Mouse (Mus musculus) MEL (cell line): Measurements from ENCODE around the gene Muc13. TPM values are rescaled to one million over a fixed set of nuclear protein-coding genes. Genes with fewer than 3 reads are reported as not detected.
A peak's percentile ranks its signal among the peaks of the same experiment; 100 is the strongest.

ENCODE experiments used
- DNase-seq: peaks from one replicate; pipeline ENCODE4 v3.0.0; 2011; ENCODE audit warnings: low read depth, low spot score
- H3K27ac ChIP-seq: 2 replicates; pipeline ENCODE4 v1.5.1; 2012; ENCODE audit warnings: low read depth, mild to moderate bottlenecking, control low read depth, low read length, moderate library complexity; ENCODE audit not compliant: control insufficient read depth
- H3K27me3 ChIP-seq, 2 experiments: fragments of 150-350 bp in 1 of 2; sonication (generic) in 1 of 2; 2 replicates each; pipeline ENCODE4 v1.6.1; 2012; ENCODE audit warnings: low read length in 2 of 2, mild to moderate bottlenecking in 2 of 2, improper control_type of control experiment in 1 of 2, moderate library complexity in 1 of 2; ENCODE audit not compliant: insufficient read depth in 2 of 2, control insufficient read depth in 1 of 2
- H3K36me3 ChIP-seq, 2 experiments: 2 replicates each; pipeline ENCODE4 v1.6.1; 2012 to 2014; ENCODE audit warnings: low read length in 2 of 2, improper control_type of control experiment in 1 of 2, inconsistent platforms in 1 of 2, mild to moderate bottlenecking in 1 of 2; ENCODE audit not compliant: insufficient read depth in 2 of 2, control insufficient read depth in 1 of 2
- H3K4me1 ChIP-seq, 2 experiments: fragments of 150-350 bp in 1 of 2; sonication (generic) in 1 of 2; 2 replicates each; pipeline ENCODE4 v1.6.1; 2012; ENCODE audit warnings: low read length in 2 of 2, improper control_type of control experiment in 1 of 2, mild to moderate bottlenecking in 1 of 2; ENCODE audit not compliant: insufficient read depth in 2 of 2, control insufficient read depth in 1 of 2
- H3K4me3 ChIP-seq, 2 experiments: fragments of 150-350 bp in 1 of 2; sonication (generic) in 1 of 2; 2 replicates each; pipeline ENCODE4 v1.5.1; 2012; ENCODE audit warnings: low read depth in 2 of 2, low read length in 2 of 2, mild to moderate bottlenecking in 2 of 2, moderate library complexity in 2 of 2, control low read depth in 1 of 2, improper control_type of control experiment in 1 of 2; ENCODE audit not compliant: control insufficient read depth in 1 of 2, insufficient read depth in 1 of 2
- H3K79me2 ChIP-seq: 2 replicates; pipeline ENCODE4 v1.6.1; 2012; ENCODE audit warnings: mild to moderate bottlenecking, low read length, moderate library complexity; ENCODE audit not compliant: control insufficient read depth, poor library complexity, insufficient read depth
- H3K9ac ChIP-seq: 2 replicates; pipeline ENCODE4 v1.6.1; 2012; ENCODE audit warnings: low read depth, mild to moderate bottlenecking, control low read depth, low read length, moderate library complexity; ENCODE audit not compliant: control insufficient read depth, poor library complexity, severe bottlenecking
- H3K9me3 ChIP-seq: fragments of 150-350 bp; sonication (generic); replicated peaks from 2 replicates; pipeline ENCODE4 v1.6.1; 2012; ENCODE audit warnings: mild to moderate bottlenecking, low read length, improper control_type of control experiment, moderate library complexity; ENCODE audit not compliant: insufficient read depth
- CHD1 ChIP-seq: IDR thresholded peaks from 2 replicates; pipeline ENCODE4 v1.6.1; 2012; ENCODE audit warnings: low read depth, mild to moderate bottlenecking, inconsistent platforms, low read length, improper control_type of control experiment
- EP300 ChIP-seq, 2 experiments: IDR thresholded peaks; 2 replicates each; pipeline ENCODE4 v1.6.1; 2011; ENCODE audit warnings: improper control_type of control experiment in 2 of 2, low read length in 2 of 2, low read depth in 1 of 2, mild to moderate bottlenecking in 1 of 2
- ETS1 ChIP-seq: IDR thresholded peaks from 2 replicates; pipeline ENCODE4 v1.6.1; 2012; ENCODE audit warnings: low read depth, mild to moderate bottlenecking, inconsistent platforms, low read length, improper control_type of control experiment, moderate library complexity
- GABPA ChIP-seq: IDR thresholded peaks from 2 replicates; pipeline ENCODE4 v1.6.1; 2012; ENCODE audit warnings: low read depth, mild to moderate bottlenecking, inconsistent platforms, low read length, improper control_type of control experiment, moderate library complexity
- GATA1 ChIP-seq: IDR thresholded peaks from 2 replicates; pipeline ENCODE4 v1.6.1; 2011; ENCODE audit warnings: low read depth, low read length, improper control_type of control experiment
- HCFC1 ChIP-seq: IDR thresholded peaks from 2 replicates; pipeline ENCODE4 v1.6.1; 2012; ENCODE audit warnings: low read depth, mild to moderate bottlenecking, inconsistent platforms, low read length, improper control_type of control experiment, moderate library complexity
- KAT2A ChIP-seq: conservative IDR thresholded peaks from 2 replicates; pipeline ENCODE4 v1.6.1; 2012; ENCODE audit warnings: low read depth, low read length, improper control_type of control experiment, inconsistent platforms
- MAX ChIP-seq: IDR thresholded peaks from 2 replicates; pipeline ENCODE4 v1.6.1; 2011; ENCODE audit warnings: low read length, improper control_type of control experiment
- MEF2A ChIP-seq: IDR thresholded peaks from 2 replicates; pipeline ENCODE4 v1.6.1; 2014; ENCODE audit warnings: low read depth, mild to moderate bottlenecking, inconsistent platforms, low read length, improper control_type of control experiment; ENCODE audit not compliant: poor library complexity, insufficient replicate concordance, severe bottlenecking; ENCODE audit errors: extremely low read depth
- MXI1 ChIP-seq: IDR thresholded peaks from 2 replicates; pipeline ENCODE4 v1.6.1; 2011; ENCODE audit warnings: mild to moderate bottlenecking, low read depth, low read length, improper control_type of control experiment
- MYB ChIP-seq: IDR thresholded peaks from 2 replicates; pipeline ENCODE4 v1.6.1; 2011; ENCODE audit warnings: mild to moderate bottlenecking, low read depth, low read length, improper control_type of control experiment
- POLR2A ChIP-seq, 2 experiments: IDR thresholded peaks; 2 replicates each; pipeline ENCODE4 v1.6.1; 2011 to 2012; ENCODE audit warnings: low read length in 2 of 2, mild to moderate bottlenecking in 2 of 2, control low read depth in 1 of 2, improper control_type of control experiment in 1 of 2, low read depth in 1 of 2, moderate library complexity in 1 of 2; ENCODE audit not compliant: control insufficient read depth in 1 of 2, insufficient read depth in 1 of 2, poor library complexity in 1 of 2
- POLR2AphosphoS2 ChIP-seq: IDR thresholded peaks from 2 replicates; pipeline ENCODE4 v1.6.1; 2011; ENCODE audit warnings: low read length, improper control_type of control experiment
- POLR2AphosphoS5 ChIP-seq: IDR thresholded peaks from 2 replicates; pipeline ENCODE4 v1.6.1; 2012; ENCODE audit warnings: low read depth, borderline replicate concordance, mild to moderate bottlenecking, inconsistent platforms, low read length, moderate library complexity, mixed read lengths
- RAD21 ChIP-seq: IDR thresholded peaks from 2 replicates; pipeline ENCODE4 v1.6.1; 2011; ENCODE audit warnings: mild to moderate bottlenecking, low read depth, low read length, improper control_type of control experiment
- RCOR1 ChIP-seq: IDR thresholded peaks from 2 replicates; pipeline ENCODE4 v1.6.1; 2012; ENCODE audit warnings: low read depth, mild to moderate bottlenecking, inconsistent platforms, low read length, improper control_type of control experiment
- UBTF ChIP-seq: IDR thresholded peaks from 2 replicates; pipeline ENCODE4 v1.6.1; 2012; ENCODE audit warnings: low read depth, mild to moderate bottlenecking, inconsistent platforms, low read length, improper control_type of control experiment, moderate library complexity, borderline replicate concordance; ENCODE audit not compliant: insufficient read depth
- ZNF384 ChIP-seq: IDR thresholded peaks from 2 replicates; pipeline ENCODE4 v1.6.1; 2012; ENCODE audit warnings: low read depth, mild to moderate bottlenecking, inconsistent platforms, low read length, improper control_type of control experiment
- polyA plus RNA-seq, 2 experiments: library from polyadenylated mRNA; stranded (reverse) in 1 of 2; unstranded in 1 of 2; fragments of >175 nt in 1 of 2; fragments of >200 nt in 1 of 2; gene quantifications; 2 replicates each; pipeline versions ENCODE4 v1.2.1 to v1.2.4; 2012; ENCODE audit warnings: low replicate concordance in 2 of 2, low read depth in 1 of 2; ENCODE audit not compliant: insufficient read length in 2 of 2, insufficient read depth in 1 of 2, missing spikeins in 1 of 2
- total RNA-seq: library from RNA; depleted of rRNA; stranded (reverse); fragments of 300-350 nt; gene quantifications from 2 replicates; pipeline ENCODE4 v1.2.3, GENCODE M21; 2012

Gene Muc13
- total and polyA plus RNA-seq, 3 experiments: 59.5 to 129 TPM; not detected in 1

DNA sequence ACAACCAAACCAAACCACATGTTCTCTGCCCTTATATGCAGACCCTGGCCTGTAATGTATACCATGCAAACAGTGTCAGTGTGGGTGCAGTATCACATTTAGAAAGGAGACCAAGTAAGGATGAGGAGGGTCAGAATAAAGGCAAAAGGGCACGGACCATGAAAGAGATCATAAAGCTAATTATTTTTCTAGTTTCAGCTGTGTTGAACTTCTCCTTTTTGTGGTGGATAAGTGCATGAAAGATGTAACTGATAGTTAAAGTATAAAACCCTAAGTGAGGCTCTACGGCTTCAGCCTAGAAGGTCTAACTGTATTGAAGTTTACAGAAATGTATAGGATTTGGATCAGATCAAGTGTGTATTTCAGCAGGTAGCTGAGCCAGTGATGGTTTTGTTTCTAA, 45.8 kb upstream of the Muc13 start:
- H3K27ac ChIP-seq: peak overlapping the region; percentile 18; the same call in 1 of the 2 replicates
- TF ChIP-seq GATA1 (peak; percentile 34; the same call in 1 of the 2 replicates), ETS1 (peak; percentile 58; the same call in 1 of the 2 replicates), MXI1 (no peak), MAX (no peak), EP300 (IDR thresholded peaks at IDR 0.05; ENCODE audit: low read depth in 1 of 2, low read length in 2 of 2) (peak in 1 of 2 experiments; percentile 57; a peak in 1 of 4 replicates)
- TF ChIP-seq, all 39 proteins: peak for 3

DNA sequence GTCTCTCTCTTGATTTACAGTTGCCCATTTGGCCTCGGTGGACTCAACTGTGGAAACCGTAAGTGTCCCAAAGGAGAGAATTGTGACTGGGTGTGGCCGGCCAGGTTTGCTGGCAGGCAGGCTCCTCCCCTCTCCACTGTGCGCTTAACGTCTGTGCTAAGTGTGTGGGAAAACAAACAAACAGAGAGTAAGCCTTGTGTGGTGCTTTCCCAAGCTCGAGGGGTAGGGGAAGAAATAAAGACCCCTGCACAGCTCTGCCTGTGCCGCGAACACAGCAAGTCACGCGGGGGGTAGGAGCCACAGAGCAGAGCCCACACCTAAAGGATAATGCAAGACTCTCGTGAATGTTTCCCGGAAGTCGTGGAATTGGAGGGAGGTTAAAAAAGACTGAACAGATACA, 42.7 kb upstream of the Muc13 start:
- Histone ChIP-seq H3K79me2 (no peaks in the 10 kb centered on the region), H3K4me3 (no peak overlapping the region), H3K27me3 (no peaks in the 10 kb centered on the region), H3K4me1 (peaks cover 1 to 9% of the 10 kb centered on the region in 2 experiments; a peak in 3 of 4 replicates), H3K9me3 (no peaks in the 10 kb centered on the region), H3K27ac (no peak overlapping the region), H3K9ac (no peak overlapping the region), H3K36me3 (peaks cover 0 to 14% of the 10 kb centered on the region in 2 experiments; a peak in 2 of 4 replicates)
- no peak for DNase-seq
- TF ChIP-seq CHD1 (no peak), GABPA (no peak), POLR2AphosphoS5 (no peak), POLR2AphosphoS2 (no peak), MAX (no peak), MEF2A (no peak), MYB (no peak), POLR2A (IDR thresholded peaks at IDR 0.05; ENCODE audit: control insufficient read depth in 1 of 2, insufficient read depth in 1 of 2, low read depth in 1 of 2, low read length in 2 of 2, poor library complexity in 1 of 2) (no peak), ZNF384 (no peak), ETS1 (no peak), HCFC1 (no peak), RAD21 (no peak), RCOR1 (no peak), KAT2A (no peak), UBTF (no peak)

More for the DNA sequence above, 45.8 kb upstream of the Muc13 start:
- Histone ChIP-seq H3K4me3 (no peak overlapping the region), H3K9me3 (no peaks in the 10 kb centered on the region), H3K27me3 (no peaks in the 10 kb centered on the region), H3K79me2 (no peaks in the 10 kb centered on the region), H3K36me3 (peaks cover 0 to 14% of the 10 kb centered on the region in 2 experiments; a peak in 2 of 4 replicates), H3K4me1 (peaks cover 0 to 9% of the 10 kb centered on the region in 2 experiments; a peak in 2 of 4 replicates), H3K9ac (no peak overlapping the region)
- DNase-seq: peak; percentile 49
